Mouse (Mus musculus): ENCODE measurements around the gene Cysltr2.

DNA sequence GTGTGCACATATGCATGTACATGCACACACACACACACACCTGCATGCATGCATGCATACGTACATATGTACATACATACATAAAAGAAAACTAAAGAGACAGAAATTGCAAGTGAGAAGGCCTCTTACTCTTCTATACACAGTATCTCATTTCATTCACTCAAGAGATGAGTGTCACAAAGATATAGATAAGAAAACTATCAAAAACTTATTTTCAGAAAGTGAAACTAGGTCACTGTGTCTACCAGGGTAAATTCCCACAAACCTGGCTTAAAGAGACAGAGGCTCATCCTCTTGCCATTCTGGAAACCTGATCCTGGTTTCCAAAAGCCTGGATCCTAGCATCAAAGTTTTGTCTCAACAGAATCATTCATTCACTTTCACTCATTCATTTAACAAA lies 39.3 kb upstream of the Cysltr2 start:
- TF ChIP-seq POLR2A (IDR thresholded peaks at IDR 0.05; ENCODE audit: extremely low read depth, insufficient read depth, low read length) (no peak), CTCF (IDR thresholded peaks at IDR 0.05; ENCODE audit: low read depth, low read length) (no peak)

All from liver, adult 2 months (tissue).